In genomic region chr10:75760311-75760710, GRCm38 (mm10) we compare ENCODE assay signal across 30 mouse cellular contexts. TPM values are rescaled to one million over a fixed set of nuclear protein-coding genes. Genes with fewer than 3 reads are reported as not detected.
DNase-seq lines count a peak whose midpoint lies in the region; ATAC-seq and TF ChIP-seq lines count a peak whose summit lies in the region.
"Had no signal": no experiment of that assay in that cellular context is flagged by ENCODE, and none has a peak within 500 bp of the region (broad histone marks: within the 10 kb centered on the region; RNA-seq: fewer than 3 reads in every experiment).

No protein-coding gene starts in this region.

- no peak overlapping the region for H3K27ac ChIP-seq in intestine, postnatal 0 days (ENCODE audit: low read depth, low read length)
- no peak overlapping the region for H3K27ac ChIP-seq in intestine, embryonic 15.5 days
- H3K27ac ChIP-seq in kidney, embryonic 14.5 days (ENCODE audit: low read depth, low read length): no peak overlapping the region
- no peak overlapping the region for H3K27ac ChIP-seq in neural tube, embryonic 15.5 days (replicated peaks)
- H3K27ac ChIP-seq: midbrain, embryonic 10.5 days; stomach, embryonic 15.5 days had no signal

- 100% methylated on average over 3 of the region's 3 CpGs for WGBS in intestine, postnatal 0 days
- 94% methylated on average over 3 of the region's 3 CpGs for WGBS in intestine, embryonic 15.5 days
- 96% methylated on average over 3 of the region's 3 CpGs for WGBS in kidney, embryonic 14.5 days
- 100% methylated on average over 3 of the region's 3 CpGs for WGBS in neural tube, embryonic 15.5 days

- H3K36me3 ChIP-seq in intestine, postnatal 0 days (ENCODE audit: control insufficient read depth, insufficient read depth): peaks cover 12% of the 10 kb centered on the region
- peaks cover 4% of the 10 kb centered on the region; the same call in 1 of the 2 replicates for H3K36me3 ChIP-seq in intestine, embryonic 15.5 days
- peaks cover 14% of the 10 kb centered on the region for H3K36me3 ChIP-seq in kidney, embryonic 14.5 days (ENCODE audit: control insufficient read depth, insufficient read depth, low read length)
- H3K36me3 ChIP-seq in neural tube, embryonic 15.5 days: peaks cover 7% of the 10 kb centered on the region

- no peak overlapping the region for H3K4me3 ChIP-seq in intestine, postnatal 0 days (ENCODE audit: low read depth, low read length)
- H3K4me3 ChIP-seq in intestine, embryonic 15.5 days (replicated peaks): no peak overlapping the region
- no peak overlapping the region for H3K4me3 ChIP-seq in kidney, embryonic 14.5 days (ENCODE audit: low read length)
- H3K4me3 ChIP-seq in neural tube, embryonic 15.5 days (replicated peaks): no peak overlapping the region
- H3K4me3 ChIP-seq: heart, embryonic 12.5 days; midbrain, embryonic 10.5 days; myocyte; stomach, embryonic 15.5 days had no signal

- H3K4me2 ChIP-seq in intestine, postnatal 0 days (replicated peaks; ENCODE audit: low read depth): no peak overlapping the region
- no peak overlapping the region for H3K4me2 ChIP-seq in intestine, embryonic 15.5 days (replicated peaks)
- no peak overlapping the region for H3K4me2 ChIP-seq in kidney, embryonic 14.5 days (replicated peaks; ENCODE audit: low read depth, low read length)
- H3K4me2 ChIP-seq in neural tube, embryonic 15.5 days: no peak overlapping the region
- H3K4me2 ChIP-seq: heart, embryonic 12.5 days; stomach, embryonic 15.5 days had no signal

- no peak overlapping the region for H3K9ac ChIP-seq in intestine, postnatal 0 days (ENCODE audit: low read depth, low read length)
- H3K9ac ChIP-seq in intestine, embryonic 15.5 days: no peak overlapping the region
- H3K9ac ChIP-seq in kidney, embryonic 14.5 days (ENCODE audit: low read depth, low read length): no peak overlapping the region
- H3K9ac ChIP-seq in neural tube, embryonic 15.5 days (replicated peaks): no peak overlapping the region
- H3K9ac ChIP-seq: heart, embryonic 12.5 days; stomach, embryonic 15.5 days had no signal

- no peaks in the 10 kb centered on the region for H3K9me3 ChIP-seq in intestine, postnatal 0 days (ENCODE audit: control insufficient read depth)
- no peaks in the 10 kb centered on the region for H3K9me3 ChIP-seq in intestine, embryonic 15.5 days
- no peaks in the 10 kb centered on the region for H3K9me3 ChIP-seq in kidney, embryonic 14.5 days (ENCODE audit: control insufficient read depth, low read length)
- H3K9me3 ChIP-seq in neural tube, embryonic 15.5 days (replicated peaks): no peaks in the 10 kb centered on the region
- H3K9me3 ChIP-seq: heart, embryonic 12.5 days; stomach, embryonic 15.5 days had no signal

- ATAC-seq in intestine, postnatal 0 days: no peak
- no peak for ATAC-seq in intestine, embryonic 15.5 days
- no peak for ATAC-seq in kidney, embryonic 14.5 days (ENCODE audit: low FRiP score, low TSS enrichment)
- no peak for ATAC-seq in neural tube, embryonic 15.5 days (ENCODE audit: low FRiP score)
- ATAC-seq: forebrain, embryonic 14.5 days; lung, postnatal 0 days; midbrain, embryonic 16.5 days had no signal

- TF ChIP-seq CTCF in intestine, postnatal 0 days (IDR thresholded peaks at IDR 0.05; ENCODE audit: low read depth): peak; percentile 26; the same call in 1 of the 2 replicates

- no peaks in the 10 kb centered on the region for H3K27me3 ChIP-seq in intestine, postnatal 0 days (replicated peaks; ENCODE audit: control insufficient read depth, insufficient read depth, low read length)
- H3K27me3 ChIP-seq in intestine, embryonic 15.5 days (replicated peaks): no peaks in the 10 kb centered on the region
- H3K27me3 ChIP-seq in kidney, embryonic 14.5 days (ENCODE audit: control insufficient read depth, insufficient read depth, low read length): no peaks in the 10 kb centered on the region
- H3K27me3 ChIP-seq in neural tube, embryonic 15.5 days (replicated peaks): no peaks in the 10 kb centered on the region
- H3K27me3 ChIP-seq: heart, embryonic 12.5 days; stomach, embryonic 15.5 days had no signal

- DNase-seq in B cell, adult 2 months: peak; percentile 31 to 45
- peak; percentile 68 for DNase-seq in ES-CJ7 (ENCODE audit: low read depth, low spot score)
- peak; percentile 71 for DNase-seq in ZHBTc4 (ENCODE audit: low read depth, low spot score)
- DNase-seq: adrenal gland, adult 2 months; cerebellum, adult 8-10 months; cerebellum, postnatal 36 days; embryo, embryonic 11 days; gastrocnemius, postnatal 10 days; heart, adult 11 months; heart, postnatal 10 days; kidney, adult 8-10 months; kidney, postnatal 25 days; right cerebral cortex, adult 18-20 months; right cerebral cortex, postnatal 4 days; thymus, adult 18-20 months; thymus, postnatal 4 days had no signal

- H3K4me1 ChIP-seq in intestine, postnatal 0 days (replicated peaks; ENCODE audit: control insufficient read depth, insufficient read depth, low read length): no peaks in the 10 kb centered on the region
- peaks cover 7% of the 10 kb centered on the region for H3K4me1 ChIP-seq in intestine, embryonic 15.5 days (replicated peaks)
- H3K4me1 ChIP-seq in kidney, embryonic 14.5 days (ENCODE audit: control insufficient read depth, insufficient read depth, low read length): 0 out of 2 replicates have a peak, but pooled peaks cover 8% of the 10 kb centered on the region
- peaks cover 18% of the 10 kb centered on the region for H3K4me1 ChIP-seq in neural tube, embryonic 15.5 days

RNA-seq across cellular contexts. Expression of gene Cabin1, which starts 3.8 kb away (rescaled TPM):
- polyA plus RNA-seq in intestine, postnatal 0 days (2015; fragmentation: Nextera tagmentation; extraction: Ambion mirVana): 14.1 and 15.6 TPM in 2 replicates
- polyA plus RNA-seq in intestine, embryonic 15.5 days (2015; fragmentation: Nextera tagmentation; extraction: Ambion mirVana): 29.0 and 32.6 TPM in 2 replicates
- 32.3 and 37.7 TPM in 2 replicates for polyA plus RNA-seq in kidney, embryonic 14.5 days (2014; fragmentation: Nextera tagmentation; extraction: Ambion mirVana)
- polyA plus RNA-seq in neural tube, embryonic 15.5 days (2015; fragmentation: Nextera tagmentation; extraction: Ambion mirVana): 32.9 and 35.8 TPM in 2 replicates

RNA-seq across cellular contexts. Expression of gene Ddt, which starts 12.9 kb away (rescaled TPM):
- polyA plus RNA-seq in intestine, postnatal 0 days (2015; fragmentation: Nextera tagmentation; extraction: Ambion mirVana): 122 and 129 TPM in 2 replicates
- 74.7 and 76.1 TPM in 2 replicates for polyA plus RNA-seq in intestine, embryonic 15.5 days (2015; fragmentation: Nextera tagmentation; extraction: Ambion mirVana)
- polyA plus RNA-seq in kidney, embryonic 14.5 days (2014; fragmentation: Nextera tagmentation; extraction: Ambion mirVana): 75.7 and 90.4 TPM in 2 replicates
- 91.4 and 101 TPM in 2 replicates for polyA plus RNA-seq in neural tube, embryonic 15.5 days (2015; fragmentation: Nextera tagmentation; extraction: Ambion mirVana)

RNA-seq across cellular contexts. Expression of gene Gm20441, which starts 20.4 kb away (rescaled TPM):
- 0.42 and 0.76 TPM in 2 replicates for polyA plus RNA-seq in intestine, postnatal 0 days (2015; fragmentation: Nextera tagmentation; extraction: Ambion mirVana)
- 0.96 TPM in 1 of 2 replicates, not detected in the other for polyA plus RNA-seq in intestine, embryonic 15.5 days (2015; fragmentation: Nextera tagmentation; extraction: Ambion mirVana)
- polyA plus RNA-seq in kidney, embryonic 14.5 days (2014; fragmentation: Nextera tagmentation; extraction: Ambion mirVana): not detected in 2 replicates
- polyA plus RNA-seq in neural tube, embryonic 15.5 days (2015; fragmentation: Nextera tagmentation; extraction: Ambion mirVana): 0.29 TPM in 1 of 2 replicates, not detected in the other
- polyA plus RNA-seq: adrenal gland, adult 2 months; embryonic facial prominence, embryonic 14.5 days; heart, embryonic 12.5 days; hindbrain, embryonic 11.5 days; lung, postnatal 0 days; midbrain, embryonic 10.5 days; midbrain, embryonic 16.5 days; myocyte; neural tube, embryonic 14.5 days had no signal

RNA-seq across cellular contexts. Expression of gene Gstt3, which starts 20.9 kb away (rescaled TPM):
- 47.7 and 51.5 TPM in 2 replicates for polyA plus RNA-seq in intestine, postnatal 0 days (2015; fragmentation: Nextera tagmentation; extraction: Ambion mirVana)
- 38.7 and 40.3 TPM in 2 replicates for polyA plus RNA-seq in intestine, embryonic 15.5 days (2015; fragmentation: Nextera tagmentation; extraction: Ambion mirVana)
- polyA plus RNA-seq in kidney, embryonic 14.5 days (2014; fragmentation: Nextera tagmentation; extraction: Ambion mirVana): 29.7 and 43.4 TPM in 2 replicates
- polyA plus RNA-seq in neural tube, embryonic 15.5 days (2015; fragmentation: Nextera tagmentation; extraction: Ambion mirVana): 1.3 and 5.3 TPM in 2 replicates
- polyA plus RNA-seq: neural tube, embryonic 14.5 days had no signal

RNA-seq across cellular contexts. Expression of gene Gstt1, which starts 38.1 kb away (rescaled TPM):
- 11.6 and 14.4 TPM in 2 replicates for polyA plus RNA-seq in intestine, postnatal 0 days (2015; fragmentation: Nextera tagmentation; extraction: Ambion mirVana)
- polyA plus RNA-seq in intestine, embryonic 15.5 days (2015; fragmentation: Nextera tagmentation; extraction: Ambion mirVana): 15.0 and 16.6 TPM in 2 replicates
- polyA plus RNA-seq in kidney, embryonic 14.5 days (2014; fragmentation: Nextera tagmentation; extraction: Ambion mirVana): 10.6 and 12.1 TPM in 2 replicates
- 9.6 and 13.8 TPM in 2 replicates for polyA plus RNA-seq in neural tube, embryonic 15.5 days (2015; fragmentation: Nextera tagmentation; extraction: Ambion mirVana)
